Mouse (Mus musculus): ENCODE measurements at regions not wholly inside any gene's neighbourhood (a gene's known extent, or its start where the extent isn't known, plus 50 kb on each side); places are given as distances from the start of the nearest gene placed in this dataset.

DNA sequence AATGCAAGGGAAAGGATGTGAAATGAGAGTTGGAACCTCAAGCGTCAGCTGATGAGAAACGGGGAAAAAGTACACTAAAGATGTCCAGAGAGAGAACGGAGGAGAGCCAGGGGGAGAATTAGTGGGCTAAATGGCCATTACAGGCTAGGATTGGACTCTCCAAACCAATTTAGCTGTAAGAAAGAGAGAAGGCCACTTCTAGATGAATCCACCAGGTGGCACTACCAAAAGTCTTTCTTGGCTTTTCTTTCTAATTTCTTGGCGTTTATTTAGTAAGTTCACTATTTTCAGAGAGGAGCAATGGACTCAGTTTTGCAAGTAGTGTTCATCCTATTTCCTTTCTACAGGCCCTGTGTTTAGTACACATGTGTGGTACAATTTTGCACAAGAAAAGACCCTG, 97.6 kb downstream of the Arrdc4 start:
- H3K27ac ChIP-seq (ENCODE audit: low read depth, low read length), result no peak overlapping the region
- H3K4me2 ChIP-seq (replicated peaks; ENCODE audit: low read depth, low read length), result no peak overlapping the region
- no peak overlapping the region for H3K4me3 ChIP-seq (ENCODE audit: low read length)
- H3K27me3 ChIP-seq (ENCODE audit: control insufficient read depth, insufficient read depth, low read length), result no peaks in the 10 kb centered on the region
- no peaks in the 10 kb centered on the region for H3K36me3 ChIP-seq (ENCODE audit: control insufficient read depth, insufficient read depth, low read length)
- ATAC-seq (ENCODE audit: low FRiP score, low TSS enrichment), result no peak
- H3K9ac ChIP-seq (ENCODE audit: low read depth, low read length), result no peak overlapping the region
- no peaks in the 10 kb centered on the region; the same call in 1 of the 2 replicates for H3K9me3 ChIP-seq (ENCODE audit: control insufficient read depth, low read length)
- H3K4me1 ChIP-seq (ENCODE audit: control insufficient read depth, insufficient read depth, low read length), result no peaks in the 10 kb centered on the region
- 72% methylated on average over 4 of the region's 4 CpGs for WGBS

- Histone ChIP-seq H3K4me3 (ENCODE audit: low read length) (no peak overlapping the region), H3K9ac (ENCODE audit: low read depth, low read length) (no peak overlapping the region), H3K9me3 (ENCODE audit: control insufficient read depth, low read length) (no peaks in the 10 kb centered on the region), H3K36me3 (ENCODE audit: control insufficient read depth, insufficient read depth, low read length) (no peaks in the 10 kb centered on the region), H3K4me2 (replicated peaks; ENCODE audit: low read depth, low read length) (no peak overlapping the region), H3K27ac (ENCODE audit: low read depth, low read length) (no peak overlapping the region; the same call in 1 of the 2 replicates), H3K4me1 (ENCODE audit: control insufficient read depth, insufficient read depth, low read length) (no peaks in the 10 kb centered on the region), H3K27me3 (ENCODE audit: control insufficient read depth, insufficient read depth, low read length) (no peaks in the 10 kb centered on the region)
- peak; percentile 39; the same call in 1 of the 2 replicates for ATAC-seq (ENCODE audit: low FRiP score, low TSS enrichment)
- 39% methylated on average over 7 of the region's 7 CpGs for WGBS
These were observed 111.4 kb downstream of the Arrdc4 start for GRCm38 (mm10) chr7:68637556-68638215.

DNA sequence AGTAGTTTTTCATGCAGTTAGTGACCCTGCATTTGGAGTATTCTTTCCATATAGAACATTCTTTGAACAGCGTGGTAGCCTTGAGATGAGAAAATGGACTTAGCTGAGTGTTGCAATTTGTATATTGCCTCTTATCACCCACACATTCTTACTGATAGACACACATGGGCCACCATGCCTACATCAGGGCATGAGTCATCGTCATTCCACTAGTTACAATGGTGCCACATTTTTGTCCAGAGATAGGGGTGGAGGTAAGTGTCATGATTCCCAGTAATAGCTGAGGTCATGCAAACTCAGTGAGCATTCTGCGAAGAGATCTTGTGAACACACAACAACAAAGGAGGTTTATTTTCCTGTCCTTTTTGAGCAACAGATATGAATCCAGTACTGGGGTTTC, 128.0 kb downstream of the Arrdc4 start:
- Histone ChIP-seq H3K27me3 (ENCODE audit: control insufficient read depth, insufficient read depth, low read length) (no peaks in the 10 kb centered on the region), H3K4me1 (ENCODE audit: control insufficient read depth, insufficient read depth, low read length) (no peaks in the 10 kb centered on the region), H3K27ac (ENCODE audit: low read depth, low read length) (no peak overlapping the region), H3K9me3 (ENCODE audit: control insufficient read depth, low read length) (no peaks in the 10 kb centered on the region), H3K9ac (ENCODE audit: low read depth, low read length) (no peak overlapping the region), H3K36me3 (ENCODE audit: control insufficient read depth, insufficient read depth, low read length) (no peaks in the 10 kb centered on the region), H3K4me3 (ENCODE audit: low read length) (no peak overlapping the region), H3K4me2 (replicated peaks; ENCODE audit: low read depth, low read length) (no peak overlapping the region)
- WGBS, result 94% methylated on average over 3 of the region's 3 CpGs
- ATAC-seq (ENCODE audit: low FRiP score, low TSS enrichment), result no peak

- no peak overlapping the region for H3K4me3 ChIP-seq (ENCODE audit: low read length)
- H3K27ac ChIP-seq (ENCODE audit: low read depth, low read length), result no peak overlapping the region
- H3K4me2 ChIP-seq (replicated peaks; ENCODE audit: low read depth, low read length), result no peak overlapping the region
- no peaks in the 10 kb centered on the region for H3K9me3 ChIP-seq (ENCODE audit: control insufficient read depth, low read length)
- H3K9ac ChIP-seq (ENCODE audit: low read depth, low read length), result no peak overlapping the region
- 95% methylated on average over 4 of the region's 4 CpGs for WGBS
- H3K27me3 ChIP-seq (ENCODE audit: control insufficient read depth, insufficient read depth, low read length), result no peaks in the 10 kb centered on the region
- ATAC-seq (ENCODE audit: low FRiP score, low TSS enrichment), result no peak
- H3K4me1 ChIP-seq (ENCODE audit: control insufficient read depth, insufficient read depth, low read length), result no peaks in the 10 kb centered on the region
- no peaks in the 10 kb centered on the region for H3K36me3 ChIP-seq (ENCODE audit: control insufficient read depth, insufficient read depth, low read length)
These were observed 138.5 kb downstream of the Arrdc4 start for GRCm38 (mm10) chr7:68610499-68610898.

GRCm38 (mm10) chr7:68607170-68607569, 141.9 kb downstream of the Arrdc4 start:
- Histone ChIP-seq H3K4me1 (ENCODE audit: control insufficient read depth, insufficient read depth, low read length) (no peaks in the 10 kb centered on the region), H3K27me3 (ENCODE audit: control insufficient read depth, insufficient read depth, low read length) (no peaks in the 10 kb centered on the region), H3K9ac (ENCODE audit: low read depth, low read length) (no peak overlapping the region), H3K9me3 (ENCODE audit: control insufficient read depth, low read length) (no peaks in the 10 kb centered on the region), H3K4me3 (ENCODE audit: low read length) (no peak overlapping the region), H3K27ac (ENCODE audit: low read depth, low read length) (no peak overlapping the region), H3K4me2 (replicated peaks; ENCODE audit: low read depth, low read length) (no peak overlapping the region), H3K36me3 (ENCODE audit: control insufficient read depth, insufficient read depth, low read length) (no peaks in the 10 kb centered on the region)
- ATAC-seq (ENCODE audit: low FRiP score, low TSS enrichment), result no peak
- 79% methylated on average over 4 of the region's 4 CpGs for WGBS

GRCm38 (mm10) chr7:68606278-68606677, 142.8 kb downstream of the Arrdc4 start:
- 85% methylated on average over 3 of the region's 3 CpGs for WGBS
- H3K27me3 ChIP-seq (ENCODE audit: control insufficient read depth, insufficient read depth, low read length), result no peaks in the 10 kb centered on the region
- no peaks in the 10 kb centered on the region for H3K4me1 ChIP-seq (ENCODE audit: control insufficient read depth, insufficient read depth, low read length)
- no peak overlapping the region for H3K27ac ChIP-seq (ENCODE audit: low read depth, low read length)
- no peak overlapping the region for H3K4me2 ChIP-seq (replicated peaks; ENCODE audit: low read depth, low read length)
- no peak for ATAC-seq (ENCODE audit: low FRiP score, low TSS enrichment)
- H3K36me3 ChIP-seq (ENCODE audit: control insufficient read depth, insufficient read depth, low read length), result no peaks in the 10 kb centered on the region
- H3K9me3 ChIP-seq (ENCODE audit: control insufficient read depth, low read length), result no peaks in the 10 kb centered on the region
- no peak overlapping the region for H3K9ac ChIP-seq (ENCODE audit: low read depth, low read length)
- H3K4me3 ChIP-seq (ENCODE audit: low read length), result no peak overlapping the region

DNA sequence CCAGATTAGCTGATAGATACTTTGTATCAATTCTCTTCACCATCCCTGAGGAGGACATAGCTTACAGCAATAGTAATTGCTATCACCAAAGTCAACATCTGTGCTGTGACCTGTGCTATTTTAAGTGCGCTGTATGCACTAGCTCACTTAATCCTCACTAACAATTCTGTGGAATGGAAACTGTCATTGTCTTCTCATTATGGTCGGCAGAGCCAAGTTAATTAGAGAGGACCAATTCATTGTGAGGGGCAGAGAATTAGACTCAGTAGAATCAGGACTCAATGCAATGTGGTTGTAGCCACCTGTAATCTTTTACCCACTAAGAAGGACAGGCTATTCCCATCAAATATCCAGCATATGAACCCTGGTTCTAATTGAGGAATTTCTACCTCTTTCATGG, 145.3 kb downstream of the Arrdc4 start:
- Histone ChIP-seq H3K4me1 (ENCODE audit: control insufficient read depth, insufficient read depth, low read length) (no peaks in the 10 kb centered on the region), H3K9me3 (ENCODE audit: control insufficient read depth, low read length) (no peaks in the 10 kb centered on the region), H3K27ac (ENCODE audit: low read depth, low read length) (no peak overlapping the region), H3K9ac (ENCODE audit: low read depth, low read length) (no peak overlapping the region), H3K36me3 (ENCODE audit: control insufficient read depth, insufficient read depth, low read length) (no peaks in the 10 kb centered on the region), H3K27me3 (ENCODE audit: control insufficient read depth, insufficient read depth, low read length) (no peaks in the 10 kb centered on the region), H3K4me2 (replicated peaks; ENCODE audit: low read depth, low read length) (no peak overlapping the region), H3K4me3 (ENCODE audit: low read length) (no peak overlapping the region)
- 82% methylated on average over 2 of the region's 2 CpGs for WGBS
- no peak for ATAC-seq (ENCODE audit: low FRiP score, low TSS enrichment)

DNA sequence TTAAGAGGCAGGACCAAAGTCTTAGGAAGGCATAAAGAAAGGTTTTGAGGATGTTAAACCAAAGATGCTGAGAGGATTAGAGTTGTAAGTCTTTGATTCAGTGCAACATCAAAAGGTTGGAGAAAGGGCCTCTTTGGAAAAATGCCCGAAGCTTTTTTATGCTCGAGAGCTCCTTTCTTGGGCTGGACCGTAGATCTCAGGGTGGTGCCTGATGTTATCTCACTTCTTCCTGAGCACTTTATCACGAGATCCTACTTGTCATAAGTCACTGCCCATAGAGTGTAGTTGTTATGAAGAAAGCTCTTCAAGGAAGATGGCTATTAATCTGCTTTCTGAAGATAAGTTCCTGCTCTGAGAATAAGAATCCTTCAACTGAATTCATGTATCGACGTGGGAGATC, 147.0 kb downstream of the Arrdc4 start:
- no peak overlapping the region for H3K4me3 ChIP-seq (ENCODE audit: low read length)
- H3K36me3 ChIP-seq (ENCODE audit: control insufficient read depth, insufficient read depth, low read length), result no peaks in the 10 kb centered on the region
- H3K4me2 ChIP-seq (replicated peaks; ENCODE audit: low read depth, low read length), result no peak overlapping the region
- H3K27ac ChIP-seq (ENCODE audit: low read depth, low read length), result no peak overlapping the region
- H3K4me1 ChIP-seq (ENCODE audit: control insufficient read depth, insufficient read depth, low read length), result no peaks in the 10 kb centered on the region
- H3K27me3 ChIP-seq (ENCODE audit: control insufficient read depth, insufficient read depth, low read length), result no peaks in the 10 kb centered on the region
- 71% methylated on average over 6 of the region's 6 CpGs for WGBS
- no peak for ATAC-seq (ENCODE audit: low FRiP score, low TSS enrichment)
- no peak overlapping the region for H3K9ac ChIP-seq (ENCODE audit: low read depth, low read length)
- no peaks in the 10 kb centered on the region for H3K9me3 ChIP-seq (ENCODE audit: control insufficient read depth, low read length)

DNA sequence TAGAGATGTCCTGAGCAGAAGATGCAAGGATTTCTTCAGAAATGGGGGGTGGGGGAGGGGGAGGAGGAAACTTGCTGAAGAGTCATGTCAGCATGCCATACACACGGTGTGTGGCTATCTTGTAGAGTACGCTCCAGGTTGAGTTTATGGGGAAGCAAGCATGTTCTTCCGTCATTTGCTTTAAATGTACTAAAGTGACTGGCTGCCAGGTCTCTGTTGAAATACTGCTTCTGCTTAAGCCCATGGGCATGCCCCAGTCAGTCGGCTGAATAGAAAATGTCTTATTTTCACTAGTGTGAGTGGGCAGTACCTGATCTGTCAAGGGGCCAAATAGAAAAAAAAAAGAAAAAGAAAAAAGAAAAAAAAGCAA, 155.0 kb downstream of the Arrdc4 start:
- Histone ChIP-seq H3K9me3 (ENCODE audit: control insufficient read depth, low read length) (no peaks in the 10 kb centered on the region), H3K36me3 (ENCODE audit: control insufficient read depth, insufficient read depth, low read length) (no peaks in the 10 kb centered on the region), H3K4me3 (ENCODE audit: low read length) (no peak overlapping the region), H3K27ac (ENCODE audit: low read depth, low read length) (no peak overlapping the region), H3K4me2 (replicated peaks; ENCODE audit: low read depth, low read length) (0 out of 2 replicates have a peak overlapping the region, but pooled peaks have one; percentile 8), H3K9ac (ENCODE audit: low read depth, low read length) (no peak overlapping the region), H3K27me3 (ENCODE audit: control insufficient read depth, insufficient read depth, low read length) (no peaks in the 10 kb centered on the region), H3K4me1 (ENCODE audit: control insufficient read depth, insufficient read depth, low read length) (peaks cover 3% of the 10 kb centered on the region; the same call in 1 of the 2 replicates)
- WGBS, result 48% methylated on average over 4 of the region's 4 CpGs
- no peak; the same call in 1 of the 2 replicates for ATAC-seq (ENCODE audit: low FRiP score, low TSS enrichment)

All from kidney, embryonic 14.5 days (tissue).